Mouse (Mus musculus) regulatory T cell (primary cell): Measurements from ENCODE around the gene Cd2bp2.

Experiments used
- in situ Hi-C: fragments of 300-600 bp; cut with MboI, MseI; formaldehyde crosslinking; loops from one replicate; pipeline ENCODE4 v1.15.1; 2025; ENCODE audit warnings: high pct_unique_total_duplicates

Cd2bp2 gene

DNA sequence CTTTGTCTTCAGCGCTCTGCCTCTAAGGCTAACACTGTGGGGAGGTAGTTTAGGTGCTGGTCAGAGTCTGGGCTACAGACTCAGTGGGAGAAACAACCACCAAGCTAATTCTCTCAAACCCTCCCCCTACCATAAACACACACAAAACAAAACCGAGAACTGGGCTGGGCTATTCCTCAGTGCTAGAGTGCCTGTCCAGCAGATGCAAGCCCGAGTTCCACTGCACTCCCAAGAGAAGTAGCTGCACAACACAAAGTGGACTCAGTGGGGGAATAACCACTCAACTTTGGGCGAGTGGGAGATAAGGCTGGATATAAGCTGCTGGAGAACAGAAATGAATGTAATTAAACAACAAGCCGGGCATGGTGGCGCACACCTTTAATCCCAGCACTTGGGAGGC is 5.2 kb downstream of the Cd2bp2 start:
- in situ Hi-C loops: no loop called here

DNA sequence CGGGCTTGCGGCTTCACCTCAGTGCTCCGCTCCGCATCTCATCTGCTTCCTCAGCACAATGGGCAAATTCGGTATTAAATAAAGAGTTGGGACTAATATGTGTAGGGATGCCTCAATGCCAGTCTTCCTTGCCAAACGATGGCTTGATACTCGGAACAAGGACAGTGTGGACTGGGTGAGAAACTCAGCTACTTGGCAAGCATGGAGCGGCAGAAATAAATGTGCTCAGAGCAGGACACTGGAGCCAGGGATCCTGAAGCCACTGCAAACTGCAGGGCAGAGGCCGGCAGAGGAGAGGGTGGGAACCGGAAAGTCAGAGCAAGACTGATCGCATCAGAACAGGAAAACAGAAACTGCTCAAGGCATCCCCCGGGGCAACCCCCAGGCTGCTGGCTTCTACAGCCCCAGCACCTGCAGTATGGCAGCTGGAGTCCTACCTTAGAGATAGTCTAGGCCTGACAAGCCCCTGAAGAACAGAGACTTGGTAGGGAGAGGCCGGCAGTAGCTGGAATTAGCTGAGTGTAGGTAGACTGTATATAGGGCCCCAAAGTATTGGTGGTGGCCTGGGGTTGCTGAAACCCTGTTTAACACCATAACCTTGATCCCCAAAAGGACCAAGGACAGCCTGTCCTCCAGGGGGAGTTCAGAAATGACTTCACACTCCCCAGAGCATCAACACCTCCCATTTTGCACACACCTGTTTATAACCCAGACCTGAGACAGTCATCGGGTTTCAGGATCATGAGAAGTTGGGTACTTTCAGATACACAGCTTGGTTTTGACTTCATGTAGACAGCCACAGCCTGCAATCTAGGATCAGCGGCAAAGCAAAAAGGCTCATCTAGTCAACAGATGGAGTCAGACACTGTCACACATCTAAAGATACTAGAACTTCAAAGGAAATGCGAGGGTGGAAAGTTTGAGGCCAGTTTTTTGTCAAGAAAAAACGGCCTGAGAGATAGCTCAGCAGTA is 7.3 kb downstream of the Cd2bp2 start:
- in situ Hi-C loops: no loop called here

GRCm38 (mm10) chr7:127187351-127187750 is 8.5 kb downstream of the Cd2bp2 start:
- in situ Hi-C loops: no loop called here

- in situ Hi-C loops: no loop called here
These were observed 10.2 kb downstream of the Cd2bp2 start for GRCm38 (mm10) chr7:127185601-127186000.

DNA sequence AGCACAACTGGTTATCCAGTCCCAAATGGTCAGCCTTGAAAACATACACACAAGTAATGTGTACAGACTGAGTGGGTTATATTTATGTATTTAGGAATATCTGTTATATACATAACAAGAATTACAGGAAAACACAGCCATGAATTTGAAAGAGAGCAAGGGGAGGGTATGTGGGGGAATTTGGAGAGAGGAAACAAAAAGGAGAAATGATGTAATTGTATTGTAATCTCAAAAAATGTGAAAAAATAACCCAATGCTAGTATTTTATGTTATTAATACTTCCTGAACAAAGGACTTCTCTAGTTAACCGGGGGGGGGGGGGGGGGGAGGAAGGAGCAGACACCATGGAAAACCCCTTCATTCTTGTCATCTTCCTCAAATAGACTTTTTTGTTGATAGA is 11.1 kb downstream of the Cd2bp2 start:
- in situ Hi-C loops: loop anchor here (5.0 kb wide), 1 partner anchor 47 kb away; the partner anchor contains the start of gene Spn

DNA sequence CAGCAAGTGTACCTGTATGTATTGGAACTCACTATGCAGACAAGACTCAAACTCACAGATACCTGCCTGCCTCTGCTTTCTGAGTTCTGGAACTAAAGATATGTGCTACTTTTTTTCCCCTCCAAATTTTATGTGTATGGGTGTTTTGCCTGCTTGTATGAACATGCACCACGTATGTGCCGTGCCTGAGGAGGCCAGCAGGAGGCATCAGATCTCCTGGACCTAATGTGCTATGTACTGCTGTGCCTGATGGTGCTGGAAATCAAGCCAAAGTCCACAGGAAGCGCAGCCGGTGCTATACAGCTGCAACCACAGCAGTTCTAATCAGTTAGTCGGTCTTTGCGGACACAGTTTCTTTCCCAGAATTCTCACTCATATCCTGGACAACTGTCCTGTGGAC is 12.0 kb downstream of the Cd2bp2 start:
- in situ Hi-C loops: loop anchor here (5.0 kb wide), 1 partner anchor 47 kb away; the partner anchor contains the start of gene Spn

DNA sequence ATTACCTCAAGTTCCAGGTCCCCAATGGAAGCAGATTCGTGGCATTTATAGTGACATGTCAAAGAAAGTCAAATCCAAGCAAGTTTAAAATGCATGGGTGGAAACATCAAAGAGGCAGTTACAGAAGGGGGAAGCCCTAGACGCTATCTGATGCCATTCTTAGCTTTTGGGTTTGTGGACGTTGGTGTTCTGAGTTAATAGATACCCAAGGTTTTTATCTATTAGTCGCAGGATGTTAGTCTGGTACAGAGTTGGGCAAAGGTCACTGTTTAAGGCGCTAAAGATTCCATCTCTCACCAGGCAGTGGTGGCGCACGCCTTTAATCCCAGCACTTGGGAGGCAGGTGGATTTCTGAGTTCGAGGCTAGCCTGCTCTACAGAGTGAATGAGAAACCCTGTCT is 12.5 kb downstream of the Cd2bp2 start:
- in situ Hi-C loops: loop anchor here (5.0 kb wide), 1 partner anchor 46 kb away; the partner anchor contains the start of gene Spn

- in situ Hi-C loops: loop anchor here (5.0 kb wide), 1 partner anchor 44 kb away; the partner anchor contains the start of gene Spn
These were observed 14.1 kb downstream of the Cd2bp2 start for GRCm38 (mm10) chr7:127181724-127182123.

DNA sequence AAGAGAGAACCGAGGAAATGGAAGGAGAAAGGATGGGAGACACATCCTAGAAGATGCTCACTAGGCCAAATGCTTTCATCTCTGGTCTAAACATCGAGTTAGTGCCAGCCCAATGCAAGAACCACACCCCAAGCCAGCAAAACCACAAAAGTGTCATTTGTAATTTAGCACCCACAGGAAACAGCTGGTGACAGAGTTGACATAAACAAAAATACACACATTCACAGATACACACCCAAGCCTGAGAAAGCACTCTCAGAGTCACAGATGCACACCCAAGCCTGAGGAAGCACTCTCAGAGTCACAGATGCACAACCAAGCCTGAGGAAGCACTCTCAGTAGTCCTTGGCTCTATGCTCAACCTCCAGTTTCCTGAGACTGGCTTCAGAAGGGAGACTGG is 15.1 kb downstream of the Cd2bp2 start:
- in situ Hi-C loops: loop anchor here (5.0 kb wide), 1 partner anchor 43 kb away; the partner anchor contains the start of gene Spn

DNA sequence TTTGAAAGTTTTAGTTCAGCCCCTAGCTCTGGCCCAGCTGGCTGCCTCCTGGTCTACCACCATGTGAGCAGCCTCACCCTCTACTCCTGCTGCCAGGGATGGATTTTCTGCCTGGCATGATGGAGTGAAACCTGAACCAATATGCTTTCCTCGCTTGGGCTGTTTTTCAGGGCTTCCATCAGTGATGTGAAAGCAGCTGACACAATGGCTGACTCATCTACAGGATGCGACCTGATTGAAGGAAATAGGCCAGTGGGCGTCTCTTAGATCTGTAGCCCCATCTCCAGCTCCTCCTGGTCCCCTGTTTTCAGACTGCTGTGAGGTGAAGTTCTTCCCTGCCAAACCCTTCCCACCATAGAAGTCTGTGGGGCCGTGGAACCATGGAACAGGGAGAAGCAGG is 18.9 kb downstream of the Cd2bp2 start:
- in situ Hi-C loops: no loop called here

DNA sequence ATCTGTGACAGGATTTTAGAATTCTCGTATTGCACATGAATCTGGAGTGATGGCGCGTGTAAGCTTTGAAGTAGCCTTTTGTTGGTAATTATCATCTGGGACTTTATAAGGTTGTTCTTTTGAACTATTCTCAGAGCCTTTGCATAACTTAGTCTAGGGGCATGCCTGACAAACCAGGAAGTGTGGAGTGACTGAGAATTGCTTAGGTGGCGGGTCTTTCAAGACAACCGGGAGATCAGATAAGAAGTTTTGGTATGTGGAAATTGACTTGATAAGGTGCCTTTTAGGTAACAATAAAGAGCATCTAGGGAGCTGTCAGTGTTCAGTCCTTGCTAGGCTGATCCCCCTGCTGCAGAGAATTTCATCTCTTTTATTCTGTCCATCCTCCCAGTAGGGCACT is 29.3 kb downstream of the Cd2bp2 start:
- in situ Hi-C loops: no loop called here

DNA sequence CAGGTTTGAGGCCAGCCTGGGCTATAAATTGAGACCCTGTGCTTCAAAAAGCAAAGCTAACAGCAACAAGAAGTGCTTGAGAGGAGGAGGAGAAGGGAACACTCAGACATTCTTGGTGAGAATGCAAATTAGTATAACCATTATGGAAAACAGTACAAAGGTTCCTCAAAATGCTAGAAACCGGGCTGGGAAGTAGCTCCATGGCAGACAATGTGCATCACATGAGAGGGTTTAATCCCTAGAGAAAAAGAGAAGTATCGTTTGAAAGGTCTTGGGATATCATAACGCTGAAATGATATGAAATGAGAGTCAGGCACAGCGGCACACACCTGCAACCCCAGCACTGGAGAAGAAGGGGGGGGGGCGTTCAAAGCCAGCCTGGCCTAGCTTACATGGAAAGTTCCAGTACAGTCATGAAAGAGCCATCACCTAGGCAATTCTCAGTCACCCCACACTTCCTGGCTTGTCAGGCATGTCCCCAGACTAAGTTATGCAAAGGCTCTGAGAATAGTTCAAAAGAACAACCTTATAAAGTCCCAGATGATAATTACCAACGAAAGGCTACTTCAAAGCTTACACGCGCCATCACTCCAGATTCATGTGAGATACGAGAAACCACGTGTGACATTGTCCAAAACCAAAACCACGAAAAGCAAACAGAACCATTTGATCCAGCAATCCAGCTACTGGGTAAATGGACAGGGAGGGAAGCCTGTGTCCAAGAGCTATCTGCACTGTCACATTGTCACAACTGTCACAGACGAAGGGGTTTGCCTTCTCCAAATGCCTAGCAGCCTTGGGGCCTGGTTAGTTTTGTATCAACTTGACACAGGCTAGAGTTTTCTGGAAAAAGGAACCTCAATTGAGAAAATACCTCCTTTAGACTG is 30.0 kb downstream of the Cd2bp2 start:
- in situ Hi-C loops: no loop called here

DNA sequence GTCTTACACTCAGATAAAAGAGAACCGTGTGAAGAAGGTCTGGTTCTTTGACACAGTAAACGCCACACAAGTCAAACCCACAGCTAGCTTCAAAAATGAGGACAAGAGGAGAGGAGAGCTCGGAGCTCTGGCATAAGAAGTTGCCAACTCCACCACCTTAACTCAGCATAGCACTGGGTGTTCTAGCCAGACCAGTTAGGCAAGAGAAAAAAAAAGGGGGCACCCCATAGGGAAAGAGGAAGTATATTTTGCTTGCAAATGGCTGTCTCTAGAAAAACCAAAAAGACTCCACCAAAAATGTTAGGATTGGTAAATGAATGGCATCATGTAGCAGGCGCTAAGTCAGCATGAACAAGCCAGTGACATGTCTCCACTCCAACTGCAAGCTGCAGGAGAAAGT is 31.8 kb downstream of the Cd2bp2 start:
- in situ Hi-C loops: no loop called here

DNA sequence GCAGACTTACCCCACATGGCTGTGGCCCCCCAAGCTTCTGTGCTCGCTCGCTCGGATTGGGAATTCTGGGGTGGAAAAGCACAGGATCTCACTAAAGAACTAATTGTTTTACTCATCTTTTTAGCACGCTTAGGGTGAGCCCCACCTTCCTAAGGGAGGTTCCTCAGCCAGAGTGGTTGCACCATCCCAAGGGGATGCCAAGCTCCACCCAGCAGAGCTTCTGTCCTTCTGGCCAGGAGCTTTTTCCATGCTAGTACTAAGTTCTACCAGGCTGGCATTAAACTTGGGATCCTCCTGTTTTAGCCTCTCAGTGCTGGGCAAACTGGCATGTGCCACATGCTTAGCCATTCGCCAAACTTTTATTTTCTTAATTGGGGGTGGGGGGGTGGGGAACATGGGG is 33.3 kb downstream of the Cd2bp2 start:
- in situ Hi-C loops: no loop called here

DNA sequence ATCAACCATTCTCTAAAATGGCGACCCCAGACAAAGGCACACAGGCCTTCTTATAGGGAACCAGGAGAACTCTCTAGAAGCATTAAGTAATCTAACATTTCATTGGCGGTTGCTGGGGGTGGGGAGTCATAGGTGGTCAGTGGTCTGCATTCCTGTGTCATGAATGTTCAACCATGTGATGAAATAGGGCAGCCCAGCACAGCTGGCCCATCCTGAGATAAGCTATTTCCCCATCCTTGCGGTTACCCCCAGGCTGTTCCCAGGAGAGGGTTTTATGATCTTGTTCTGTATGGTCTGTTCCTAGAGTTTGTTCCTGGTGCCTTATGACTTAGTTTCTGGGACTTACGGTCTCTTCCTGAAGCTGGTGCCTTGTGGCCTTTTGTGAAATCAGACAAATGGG is 38.3 kb downstream of the Cd2bp2 start:
- in situ Hi-C loops: no loop called here

DNA sequence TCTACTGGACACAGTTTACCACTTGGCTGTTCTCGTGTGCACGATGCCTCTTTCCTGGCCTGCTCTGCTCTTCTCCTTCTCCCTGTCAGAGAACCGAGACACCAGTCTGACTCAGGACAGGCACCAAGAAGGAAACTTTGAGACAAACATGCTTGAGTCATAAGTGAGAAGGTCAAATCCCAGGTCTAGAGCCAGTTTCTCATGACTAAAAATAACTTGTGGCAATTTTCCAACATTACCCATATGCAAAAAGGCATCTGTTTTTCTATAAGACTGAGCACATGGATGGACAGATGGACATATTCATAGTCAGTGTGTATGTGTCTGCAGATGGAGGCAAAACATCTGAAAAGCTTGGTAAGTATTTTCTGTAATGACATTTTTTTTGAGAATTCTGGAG is 42.4 kb downstream of the Cd2bp2 start:
- in situ Hi-C loops: no loop called here

- in situ Hi-C loops: no loop called here
These were observed 43.4 kb downstream of the Cd2bp2 start for GRCm38 (mm10) chr7:127152464-127152863.

DNA sequence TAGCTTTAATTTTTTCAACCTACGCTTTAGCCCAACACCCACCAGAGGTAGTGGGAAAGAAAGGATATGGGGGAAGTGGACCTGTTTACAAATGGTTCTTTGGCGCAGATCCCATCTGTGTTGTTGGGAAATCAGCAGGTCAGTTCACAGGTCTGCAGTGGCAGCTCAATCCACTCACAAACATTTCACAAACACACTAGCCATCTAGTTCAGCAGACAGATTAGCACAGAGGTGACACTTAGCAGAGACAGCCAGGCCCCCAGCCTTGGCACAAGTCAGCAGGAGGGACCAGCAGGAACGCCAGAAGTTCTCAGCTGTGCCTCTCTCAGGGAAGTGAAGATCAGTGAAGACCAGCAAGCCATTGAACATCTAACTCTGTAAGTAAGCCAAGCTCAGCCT is 47.9 kb downstream of the Cd2bp2 start:
- in situ Hi-C loops: no loop called here

DNA sequence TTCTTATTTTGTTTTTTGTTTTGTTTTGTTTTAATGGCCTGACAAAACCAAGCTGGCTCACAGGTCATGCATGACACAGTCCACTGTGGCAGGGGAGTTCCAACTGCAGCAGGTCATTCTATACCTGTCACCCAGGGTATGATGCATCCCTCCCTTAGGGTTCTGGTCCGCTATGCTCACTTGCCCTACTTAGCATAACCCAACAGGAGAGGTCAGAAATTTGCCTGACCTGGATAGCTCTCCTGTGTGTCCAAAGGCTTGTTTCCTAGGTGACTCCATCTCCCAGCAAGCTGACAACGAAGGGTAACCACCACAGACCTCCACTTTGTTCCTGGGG is 49.6 kb downstream of the Cd2bp2 start:
- in situ Hi-C loops: no loop called here

DNA sequence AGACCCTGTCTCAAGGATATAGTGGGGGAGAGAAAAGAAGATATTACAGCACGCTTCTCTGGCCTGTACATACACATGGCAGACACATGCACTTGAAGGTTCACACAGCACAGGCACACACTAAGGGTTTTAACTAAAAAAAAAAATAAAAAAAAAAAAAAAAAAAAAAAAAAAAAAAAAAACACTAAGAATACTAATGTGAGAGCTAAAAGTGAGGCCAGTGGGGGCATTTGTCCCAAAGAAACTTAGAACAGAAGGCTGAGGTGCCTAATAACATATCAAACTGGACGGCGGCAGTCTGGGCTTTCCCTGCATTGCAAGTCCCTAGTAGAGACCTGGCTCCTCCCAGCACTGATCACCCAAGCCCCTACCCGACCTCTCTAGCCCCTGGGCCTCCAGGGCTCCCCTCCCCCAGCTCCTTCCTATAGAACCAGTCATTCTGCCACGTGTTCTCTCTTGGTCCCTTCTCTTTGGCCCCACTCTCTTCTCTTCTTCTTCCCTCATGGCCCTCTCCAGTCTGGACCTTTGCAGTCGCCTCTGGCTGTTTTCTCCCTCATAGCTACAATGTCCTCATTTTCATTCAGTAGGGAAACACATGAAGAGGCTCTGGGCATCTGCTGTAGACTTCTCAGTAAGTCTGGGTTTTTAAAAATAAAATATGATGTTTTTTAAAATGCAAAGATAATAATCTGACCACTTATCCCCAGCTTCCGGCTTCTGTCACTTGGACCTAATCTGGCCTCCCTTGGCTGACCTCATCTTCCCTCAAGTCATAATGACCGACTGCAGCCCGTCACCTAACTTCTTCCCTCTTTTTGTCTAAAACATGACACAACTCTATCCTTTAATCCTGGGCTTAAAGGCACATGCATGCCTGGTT is 50.2 kb downstream of the Cd2bp2 start:
- in situ Hi-C loops: no loop called here

DNA sequence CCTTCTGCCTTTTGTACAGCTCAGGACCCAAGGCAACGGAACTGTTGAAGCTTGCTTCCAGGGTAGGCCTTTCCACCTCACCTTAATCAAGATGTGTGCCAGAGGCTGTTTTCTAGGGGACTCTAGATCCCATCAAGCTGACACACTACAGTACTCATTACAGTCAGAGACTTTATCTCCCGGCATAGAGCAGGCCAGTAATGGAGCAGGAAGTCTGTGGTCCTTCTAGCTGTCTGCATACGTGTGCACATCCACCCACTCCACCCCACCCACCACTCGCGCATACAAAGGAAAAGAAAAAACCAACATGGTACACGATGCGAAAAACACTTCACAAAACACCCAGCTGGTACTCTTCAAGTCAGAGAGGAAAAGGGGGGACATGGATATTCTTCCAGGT is 51.4 kb downstream of the Cd2bp2 start:
- in situ Hi-C loops: no loop called here
